Mouse (Mus musculus) heart, adult 2 months (tissue): ENCODE measurements around the gene Dsn1.

Experiments
- CTCF ChIP-seq: fragments of 200-600 bp; IDR thresholded peaks from 2 replicates; pipeline ENCODE4 v1.8.1; 2022; ENCODE audit warnings: antibody characterized with exemption, mild to moderate bottlenecking, moderate library complexity
- POLR2A ChIP-seq: fragments of 200-500 bp; IDR thresholded peaks from 2 replicates; pipeline ENCODE4 v1.6.1; 2011; ENCODE audit warnings: mild to moderate bottlenecking, low read depth, low read length, control low read depth; ENCODE audit not compliant: insufficient read depth

GRCm38 (mm10) chr2:156987316-156987715, 19.6 kb downstream of the Dsn1 start:
- no peak for TF ChIP-seq POLR2A
- no peak for TF ChIP-seq CTCF
